Mouse (Mus musculus) erythroblast, embryonic 14.5 days (primary cell): ENCODE data around the gene Ubqln4.

ENCODE experiments used
- GATA1 ChIP-seq: IDR thresholded peaks from 2 replicates; pipeline ENCODE4 v1.6.1; 2012; ENCODE audit warnings: low read length, inconsistent platforms, mixed read lengths
- TAL1 ChIP-seq: IDR thresholded peaks from 3 replicates; pipeline ENCODE4 v1.6.1; 2012; ENCODE audit warnings: low read length, inconsistent platforms, mixed read lengths

DNA sequence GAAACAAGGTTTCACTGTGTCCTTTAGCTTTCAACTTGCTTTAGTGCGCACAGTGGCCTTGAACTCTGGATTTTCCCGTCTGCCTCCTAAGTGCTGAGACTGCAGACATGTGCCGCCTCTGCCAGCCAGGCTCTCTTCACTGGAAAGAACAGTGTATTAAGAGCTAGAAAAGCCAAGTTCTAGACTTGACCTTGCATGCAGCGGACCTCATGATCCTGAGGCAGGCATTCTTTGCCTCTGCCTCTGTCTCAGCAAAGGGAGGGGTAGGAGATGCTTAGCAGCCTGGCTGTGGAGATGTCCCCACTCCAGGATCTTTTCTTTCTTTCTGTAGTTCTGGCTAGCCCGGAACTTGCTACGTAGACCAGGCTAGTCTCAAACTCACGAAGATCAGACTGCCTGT lies 51.3 kb downstream of the Ubqln4 start:
- TF ChIP-seq TAL1 (no peak), GATA1 (no peak)
